Mouse (Mus musculus) testis, adult 10 weeks (tissue): Measurements from ENCODE around the gene Sult1a1. TPM values are rescaled to one million over a fixed set of nuclear protein-coding genes. Genes with fewer than 3 reads are reported as not detected.

Experiments used
- polyA plus RNA-seq: library from polyadenylated mRNA; stranded (reverse); fragments of 350-450 nt; fragmentation: Illumina TruSeq; extraction: RNeasy Lipid Tissue Mini Kit (QIAGEN cat#74804); gene quantifications from one replicate; pipeline ENCODE4 v1.2.3, GENCODE M21; 2014; ENCODE audit warnings: low read depth, low replicate concordance

Gene Sult1a1
- polyA plus RNA-seq = 17.4 TPM

DNA sequence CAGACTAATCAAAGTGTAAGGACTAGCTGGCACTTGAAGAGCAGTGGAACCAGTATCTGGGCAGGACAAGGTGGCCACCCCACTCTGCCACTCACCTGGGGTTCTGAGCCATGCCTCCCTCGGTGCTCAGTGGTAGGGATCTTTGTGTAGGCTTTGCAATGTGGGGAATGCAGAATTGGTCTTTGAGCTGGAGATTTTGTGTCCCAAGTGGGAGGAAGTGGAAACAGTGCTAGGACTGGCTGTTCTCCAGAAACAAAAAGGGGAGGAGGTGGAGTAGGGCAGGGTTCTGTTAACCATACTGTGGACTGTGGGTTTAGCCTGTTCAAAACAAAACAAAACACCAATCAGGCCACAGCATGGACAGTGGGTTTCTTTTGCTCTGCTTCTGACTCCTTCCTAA lies at the start of gene Sult1a1:
Sult1a1 (minus strand) TSS at position 226 of the 400 bp plus-strand sequence.

DNA sequence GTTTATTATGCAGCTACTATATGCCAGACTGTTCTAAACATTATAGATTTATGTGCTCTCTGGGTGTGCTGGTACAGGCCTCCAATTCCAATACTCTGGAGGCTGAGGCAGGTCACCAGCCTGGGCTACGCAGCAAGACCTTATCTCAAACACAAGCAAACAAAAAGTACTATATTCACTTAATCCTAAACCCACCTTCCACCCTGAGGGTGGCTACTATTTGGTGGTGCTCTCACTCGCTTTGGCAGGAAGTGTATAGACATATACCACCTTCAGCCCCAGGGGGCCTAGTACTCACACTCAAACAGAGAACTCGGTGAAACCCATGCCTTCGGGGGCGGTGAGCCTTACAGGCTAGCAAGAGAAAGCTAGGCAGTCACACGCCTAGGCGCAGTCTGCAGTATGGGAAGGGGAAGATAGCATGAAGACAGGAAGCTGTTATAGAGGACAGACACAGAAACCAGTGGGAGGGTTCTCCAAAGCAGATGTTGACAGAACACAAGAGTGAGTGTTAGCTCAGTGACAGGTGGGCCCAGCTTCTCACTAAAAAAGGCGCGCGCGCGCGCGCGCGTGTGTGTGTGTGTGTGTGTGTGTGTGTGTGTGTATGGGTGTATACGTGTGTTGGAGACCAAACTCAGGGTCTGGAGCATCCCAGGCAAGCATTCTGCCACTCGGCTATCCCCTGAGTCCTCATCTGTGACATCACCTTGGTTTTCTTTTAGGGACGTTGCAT lies 31.4 kb upstream of the Sult1a1 start, which contains the start of gene Coro1a:
Coro1a (minus strand) TSS at position 346 of the 733 bp plus-strand sequence.

DNA sequence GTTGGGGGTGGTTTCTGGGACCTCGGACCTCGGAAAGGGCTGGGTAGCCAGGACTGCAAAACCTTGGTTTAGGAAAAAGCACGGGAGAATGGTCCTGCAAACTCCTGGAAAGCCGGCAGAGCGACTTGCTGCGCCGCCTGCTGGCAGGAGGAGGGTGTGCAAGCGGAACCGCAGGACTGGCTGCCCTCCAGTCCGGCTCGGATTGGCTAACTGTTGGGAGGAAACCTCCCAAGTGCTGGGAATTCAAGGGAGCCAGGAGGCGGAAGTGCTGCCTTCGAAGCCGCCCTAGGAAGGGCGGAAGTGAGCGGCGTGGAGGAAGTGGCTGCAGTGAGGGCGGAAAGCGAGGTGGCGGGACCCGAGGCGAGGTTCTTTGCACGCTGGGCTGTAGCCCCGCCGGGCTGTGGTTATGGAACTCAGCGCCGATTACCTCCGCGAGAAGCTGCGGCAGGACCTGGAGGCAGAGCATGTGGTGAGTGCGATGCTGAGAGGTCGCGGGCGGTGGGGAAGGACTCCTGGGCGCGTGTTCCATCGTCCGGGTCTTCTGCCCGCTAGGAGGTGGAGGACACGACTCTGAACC lies 19.5 kb upstream of the Sult1a1 start, which contains the start of gene Slx1b:
Slx1b (minus strand) TSS at position 154 of the 577 bp plus-strand sequence.

DNA sequence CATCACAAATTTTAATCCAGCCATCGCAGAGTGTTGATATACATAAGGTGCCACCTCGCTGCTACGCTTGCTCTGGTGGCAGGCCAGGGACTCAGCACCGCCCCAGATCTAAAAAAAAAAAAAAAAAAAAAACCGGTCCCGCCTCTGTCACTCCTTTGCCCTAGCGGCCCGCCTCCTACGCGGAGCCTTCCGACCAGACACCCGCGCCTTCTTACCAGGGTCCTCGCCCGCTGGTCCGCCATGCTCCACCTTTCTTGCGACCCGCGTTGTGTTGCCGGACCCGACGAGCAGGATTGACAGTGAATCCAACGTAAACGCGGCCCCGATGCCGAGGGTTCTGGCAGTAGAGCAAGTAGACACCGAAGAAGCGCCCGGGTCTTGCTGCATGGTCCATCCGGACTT lies 19.0 kb upstream of the Sult1a1 start, which contains the start of gene Bola2:
Bola2 (plus strand) TSS at position 192 of the 402 bp plus-strand sequence.

DNA sequence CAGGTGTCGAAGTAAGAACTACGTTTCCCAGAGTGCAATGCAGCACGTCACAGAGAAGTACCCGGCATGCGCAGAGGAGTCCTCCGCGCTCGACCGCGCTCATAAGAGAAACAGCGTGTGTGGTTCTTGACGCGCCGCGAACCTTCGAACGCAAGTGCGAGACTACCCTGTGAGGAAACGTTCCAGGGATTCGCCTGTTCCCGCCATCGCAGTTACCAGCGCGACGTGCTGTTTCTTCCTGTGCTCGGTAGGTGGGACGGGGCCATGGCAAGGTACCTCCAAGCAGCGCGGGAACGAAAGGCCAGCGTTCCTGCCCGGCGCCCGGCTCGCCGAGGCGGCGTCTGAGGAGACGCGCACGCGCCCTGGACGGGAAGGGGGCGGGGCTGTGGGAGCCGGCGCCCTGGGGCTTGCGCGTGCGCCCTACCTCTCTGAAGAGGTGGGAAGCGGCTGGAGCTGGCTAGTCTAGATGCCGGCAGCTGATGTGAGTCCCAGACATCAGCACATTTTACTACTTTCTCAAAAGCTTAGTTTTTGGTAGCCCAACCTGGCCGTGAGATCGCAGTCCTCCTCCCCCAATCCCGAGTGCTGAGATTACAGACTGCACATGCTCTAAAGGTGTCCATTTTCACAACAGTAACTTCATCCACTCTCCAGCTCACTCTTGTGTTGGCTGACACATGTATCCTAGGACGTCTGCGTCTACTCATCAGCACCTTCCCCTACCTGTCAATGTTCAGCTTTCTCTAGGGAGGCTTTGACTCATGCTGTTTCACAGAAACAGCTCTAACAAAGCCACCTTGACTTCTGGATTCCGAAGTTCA lies 26.8 kb downstream of the Sult1a1 start, which contains the start of gene Sgf29:
Sgf29 (plus strand) TSS at position 79 of the 821 bp plus-strand sequence.

DNA sequence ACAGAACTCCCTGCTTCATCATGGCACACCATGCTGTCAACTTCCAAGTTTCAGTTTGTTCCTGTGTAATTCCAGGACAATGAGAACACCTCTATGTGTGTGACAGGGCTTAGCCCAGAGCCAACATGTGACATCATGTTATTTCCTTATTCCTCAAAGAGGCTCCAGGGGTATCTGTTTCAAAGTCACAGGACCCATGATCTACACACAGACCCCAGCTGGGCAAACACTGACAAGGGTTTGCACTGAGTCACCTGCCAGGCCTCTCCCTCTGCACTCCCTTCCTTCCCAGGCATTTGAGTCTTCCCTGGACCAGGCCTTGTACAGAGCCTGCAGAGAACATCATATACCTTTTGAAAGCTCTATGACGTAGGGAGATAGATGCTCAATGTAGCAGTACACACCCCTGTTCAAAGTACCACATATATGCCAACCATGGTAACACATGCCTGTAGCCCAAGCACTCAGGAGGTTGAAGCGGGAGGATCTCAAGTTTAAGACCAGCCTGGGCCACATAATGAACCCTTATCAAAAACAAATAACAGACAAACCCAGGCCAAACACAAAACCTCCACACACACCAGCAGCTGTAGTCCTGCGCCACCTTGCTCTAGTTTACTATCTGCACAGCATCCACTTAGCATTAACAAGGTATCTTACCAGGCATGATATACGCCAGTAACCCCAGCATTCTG lies 45.3 kb downstream of the Sult1a1 start, which contains the start of gene Nupr1:
Nupr1 (minus strand) TSS at position 38 of the 695 bp plus-strand sequence.

Other genes starting within 250 kb of the Sult1a1 start
- 0.59 TPM for gene Rabep2, start 247.7 kb downstream of the Sult1a1 start, polyA plus RNA-seq
- not detected for gene Atp2a1, start 213.3 kb downstream of the Sult1a1 start, polyA plus RNA-seq
- 1.2 TPM for gene Sh2b1, start 201.0 kb downstream of the Sult1a1 start, polyA plus RNA-seq
- 2.5 TPM for gene Tufm, start 189.1 kb downstream of the Sult1a1 start, polyA plus RNA-seq
- gene Atxn2l, start 173.0 kb downstream of the Sult1a1 start, polyA plus RNA-seq = 218 TPM
- gene Eif3c, start 110.0 kb downstream of the Sult1a1 start, polyA plus RNA-seq = 352 TPM
- not detected for gene Apobr, start 91.5 kb downstream of the Sult1a1 start, polyA plus RNA-seq
- gene Cln3, start 90.6 kb downstream of the Sult1a1 start, polyA plus RNA-seq = 1.8 TPM
- not detected for gene Il27, start 81.5 kb downstream of the Sult1a1 start, polyA plus RNA-seq
- 0.38 TPM for gene Nupr1, start 45.6 kb downstream of the Sult1a1 start, polyA plus RNA-seq
- gene Sgf29, start 27.1 kb downstream of the Sult1a1 start, polyA plus RNA-seq = 38.3 TPM
- 0.11 TPM for gene Bola2, start 19.0 kb upstream of the Sult1a1 start, polyA plus RNA-seq
- gene Slx1b, start 19.4 kb upstream of the Sult1a1 start, polyA plus RNA-seq = 0.78 TPM
- gene Coro1a, start 31.4 kb upstream of the Sult1a1 start, polyA plus RNA-seq = not detected
- 33.6 TPM for gene Mapk3, start 83.2 kb upstream of the Sult1a1 start, polyA plus RNA-seq
- 0.38 TPM for gene Gdpd3, start 89.9 kb upstream of the Sult1a1 start, polyA plus RNA-seq
- gene Ypel3, start 100.5 kb upstream of the Sult1a1 start, polyA plus RNA-seq = 5.6 TPM
- gene Tbx6, start 105.1 kb upstream of the Sult1a1 start, polyA plus RNA-seq = not detected
- gene Ppp4c, start 116.1 kb upstream of the Sult1a1 start, polyA plus RNA-seq = 58.9 TPM
- 2.7 TPM for gene Fam57b, start 121.2 kb upstream of the Sult1a1 start, polyA plus RNA-seq
- 39.4 TPM for gene 4930451I11Rik, start 155.2 kb upstream of the Sult1a1 start, polyA plus RNA-seq
- 0.42 TPM for gene Doc2a, start 171.0 kb upstream of the Sult1a1 start, polyA plus RNA-seq
- 101 TPM for gene Hirip3, start 185.5 kb upstream of the Sult1a1 start, polyA plus RNA-seq
- gene Ino80e, start 185.9 kb upstream of the Sult1a1 start, polyA plus RNA-seq = 26.9 TPM
- gene Taok2, start 208.3 kb upstream of the Sult1a1 start, polyA plus RNA-seq = 7.7 TPM
- 5.4 TPM for gene Tmem219, start 246.5 kb upstream of the Sult1a1 start, polyA plus RNA-seq